Mouse (Mus musculus): ENCODE results near the gene Alpl.

GRCm38 (mm10) chr4:137739151-137739923, 56.8 kb downstream of the Alpl start:
- TF ChIP-seq CTCF (IDR thresholded peaks at IDR 0.05; ENCODE audit: low read depth, low read length) = no peak
- no peak for TF ChIP-seq POLR2A (IDR thresholded peaks at IDR 0.05; ENCODE audit: extremely low read depth, insufficient read depth, low read length)
